ENCODE assay signal across 8 mouse cellular contexts in genomic region chr17:43704216-43704930, GRCm38 (mm10).
"Had no signal": no experiment of that assay in that cellular context is flagged by ENCODE, and none has a peak within 500 bp of the region (broad histone marks: within the 10 kb centered on the region; RNA-seq: fewer than 3 reads in every experiment).

No protein-coding gene starts in this region.

- DNase-seq: kidney, postnatal 10 days; kidney, postnatal 4 days; liver; liver, embryonic 13.5 days; liver, postnatal 0 days; lung, postnatal 14 days; right cerebral cortex, postnatal 14 days; thymus, postnatal 4 days had no signal
